Mouse (Mus musculus): ENCODE data around the gene C130032M10Rik.
"Not testable (repeated sequence)": the region's sequence is repeated elsewhere in the genome, so short reads cannot be mapped to it uniquely, and the experiment has no call there.

C130032M10Rik gene

DNA sequence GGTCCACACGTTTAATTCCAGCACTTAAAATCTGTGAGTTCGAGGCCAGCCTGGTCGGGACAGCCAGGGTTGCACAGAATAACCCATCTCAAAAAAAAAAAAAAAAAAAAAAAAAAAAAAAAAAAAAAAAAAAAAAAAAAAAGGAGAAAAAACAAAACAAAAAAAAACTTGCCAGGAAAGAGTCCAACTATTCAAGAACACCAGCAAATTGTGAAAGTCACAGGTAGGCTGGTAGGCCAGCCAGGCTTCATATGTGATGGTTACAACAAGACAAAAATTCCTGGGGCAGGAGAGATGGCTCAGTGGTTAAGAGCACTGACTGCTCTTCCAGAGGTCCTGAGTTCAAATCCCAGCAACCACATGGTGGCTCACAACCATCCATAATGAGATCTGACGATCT lies 5.0 kb downstream of the C130032M10Rik start:
- not testable (repeated sequence) for DNase-seq

DNA sequence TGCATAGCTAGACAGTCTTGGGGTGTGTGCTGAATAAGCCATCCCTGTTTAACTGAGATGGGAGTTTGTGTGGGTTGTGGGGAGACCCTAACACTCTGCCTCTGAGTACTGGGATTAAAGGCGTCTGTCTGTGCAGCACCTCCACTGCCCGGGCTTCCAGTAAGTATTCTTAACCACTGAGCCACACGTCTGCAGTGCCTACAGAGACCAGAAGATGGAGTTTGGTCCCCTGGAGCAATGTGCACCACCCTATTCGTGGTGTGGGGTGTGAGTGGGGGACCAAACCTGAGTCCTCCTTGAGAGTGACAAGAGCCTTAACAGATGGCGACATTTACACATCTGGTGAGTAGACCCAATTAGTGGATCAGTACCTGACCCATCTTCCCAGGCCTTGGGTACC lies 6.5 kb downstream of the C130032M10Rik start:
- no peak for DNase-seq

- DNase-seq, result no peak
Observed at GRCm38 (mm10) chr9:114522501-114522900, 7.0 kb downstream of the C130032M10Rik start.

GRCm38 (mm10) chr9:114525073-114525633 lies 9.7 kb downstream of the C130032M10Rik start:
- no peak for DNase-seq

DNA sequence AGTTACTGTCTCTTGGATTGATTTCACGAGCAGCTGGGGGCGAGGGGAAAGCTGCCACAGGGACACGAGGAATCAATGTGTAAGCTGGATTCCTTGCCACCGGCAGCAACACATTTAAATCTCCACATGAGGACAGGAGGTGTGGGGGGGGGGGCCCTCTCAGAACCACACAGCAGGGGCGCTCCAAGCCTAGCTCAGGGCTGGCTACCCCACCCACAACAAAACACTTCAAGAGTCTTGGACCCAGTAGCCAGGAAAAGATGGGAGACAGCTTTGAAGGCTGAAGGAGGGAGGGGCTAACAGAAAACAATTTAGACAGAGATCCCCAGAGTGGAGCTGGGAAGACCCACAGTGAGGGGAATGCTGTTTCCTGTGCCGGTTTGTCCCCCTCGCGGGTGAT lies 10.4 kb downstream of the C130032M10Rik start:
- DNase-seq, result no peak

DNA sequence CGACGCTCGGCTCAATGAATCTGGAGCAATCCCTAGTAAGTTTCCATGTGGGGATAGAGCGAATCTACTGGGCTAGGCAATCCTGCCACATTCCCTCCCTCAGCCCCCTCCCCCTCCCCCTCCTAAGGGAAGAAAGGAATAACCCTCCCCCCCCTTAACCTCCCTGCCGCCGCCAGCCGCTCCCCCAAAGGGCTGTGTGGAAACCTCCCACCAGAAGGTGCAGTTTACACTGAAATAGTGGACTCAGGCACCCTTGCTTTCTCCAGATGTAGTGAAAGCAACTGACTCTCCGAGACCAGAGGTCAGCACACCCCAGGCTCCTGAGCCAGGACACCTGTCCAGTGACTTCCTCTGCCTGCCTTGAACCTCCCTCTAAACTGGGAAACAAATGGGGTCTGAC lies 11.1 kb downstream of the C130032M10Rik start:
- no peak for DNase-seq

GRCm38 (mm10) chr9:114527085-114527484 lies 11.6 kb downstream of the C130032M10Rik start:
- no peak for DNase-seq

DNA sequence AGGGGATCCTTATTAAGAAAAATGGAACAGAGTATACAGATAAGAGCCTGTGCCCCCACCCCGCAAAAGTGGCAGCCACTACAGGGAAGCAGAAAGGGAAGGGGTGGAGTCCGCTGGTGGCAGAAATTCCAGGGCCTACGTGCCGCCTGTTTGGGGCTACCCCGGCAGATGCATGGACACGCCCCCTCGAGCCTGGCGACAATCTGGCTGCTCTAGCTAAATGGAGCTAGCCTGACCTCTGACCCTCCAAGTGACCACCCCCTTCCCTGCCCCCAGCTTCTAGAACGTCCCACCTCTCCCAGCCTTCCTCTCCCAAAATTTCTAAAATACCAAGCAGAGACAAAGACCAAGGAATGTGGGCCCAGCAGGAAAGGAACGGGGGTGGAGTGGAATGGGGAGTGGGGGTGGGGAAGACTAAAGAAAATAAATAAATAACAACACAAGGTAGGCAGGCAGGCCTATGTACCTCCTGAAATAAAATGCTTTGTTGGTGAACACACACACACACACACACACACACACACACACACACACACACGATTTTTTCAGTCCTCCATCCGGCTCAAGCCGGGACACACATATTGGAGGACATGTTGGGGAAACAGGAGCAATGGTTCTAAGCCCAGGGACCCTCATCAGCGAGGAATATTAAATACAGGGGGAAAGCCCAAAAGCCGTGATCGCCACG lies 12.6 kb downstream of the C130032M10Rik start:
- DNase-seq, result no peak

DNA sequence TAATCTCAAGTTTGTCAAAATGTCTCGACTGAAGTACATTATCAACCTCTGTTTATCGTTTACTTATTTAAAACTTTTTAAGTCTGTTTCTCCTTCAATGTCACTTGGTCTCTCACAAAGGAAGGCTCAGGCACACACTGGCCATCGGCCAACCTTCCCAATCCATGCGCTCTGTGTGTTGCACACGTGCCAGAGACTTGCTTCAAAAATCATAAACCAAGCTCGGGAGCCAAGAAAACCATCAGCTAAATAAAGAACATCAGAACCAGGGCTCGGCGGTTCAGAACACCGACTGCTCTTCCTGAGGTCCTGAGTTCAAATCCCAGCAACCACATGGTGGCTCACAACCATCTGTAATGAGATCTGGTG lies 13.2 kb downstream of the C130032M10Rik start:
- no peak for DNase-seq

DNA sequence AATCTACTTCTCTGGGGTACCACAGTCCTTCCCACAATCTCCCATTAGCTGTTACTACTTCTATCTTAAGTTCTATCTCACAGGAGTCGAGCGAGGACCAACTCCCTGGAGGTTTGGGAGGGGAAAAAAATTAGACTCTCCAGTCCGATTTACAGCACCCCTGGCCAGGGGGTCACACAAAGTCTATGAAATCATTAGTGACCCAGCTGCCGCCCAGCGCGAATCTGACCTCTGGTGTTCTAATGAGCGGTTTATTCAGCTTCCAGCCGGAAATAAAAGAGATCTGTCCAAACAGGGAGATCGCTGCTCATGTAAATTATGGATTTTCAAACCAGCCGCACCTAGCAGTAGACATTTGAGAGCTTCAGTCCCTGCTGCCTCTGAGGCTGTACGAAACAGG lies 15.8 kb downstream of the C130032M10Rik start:
- DNase-seq, result no peak

- DNase-seq, result no peak
Observed at GRCm38 (mm10) chr9:114533848-114534247, 18.4 kb downstream of the C130032M10Rik start.

DNA sequence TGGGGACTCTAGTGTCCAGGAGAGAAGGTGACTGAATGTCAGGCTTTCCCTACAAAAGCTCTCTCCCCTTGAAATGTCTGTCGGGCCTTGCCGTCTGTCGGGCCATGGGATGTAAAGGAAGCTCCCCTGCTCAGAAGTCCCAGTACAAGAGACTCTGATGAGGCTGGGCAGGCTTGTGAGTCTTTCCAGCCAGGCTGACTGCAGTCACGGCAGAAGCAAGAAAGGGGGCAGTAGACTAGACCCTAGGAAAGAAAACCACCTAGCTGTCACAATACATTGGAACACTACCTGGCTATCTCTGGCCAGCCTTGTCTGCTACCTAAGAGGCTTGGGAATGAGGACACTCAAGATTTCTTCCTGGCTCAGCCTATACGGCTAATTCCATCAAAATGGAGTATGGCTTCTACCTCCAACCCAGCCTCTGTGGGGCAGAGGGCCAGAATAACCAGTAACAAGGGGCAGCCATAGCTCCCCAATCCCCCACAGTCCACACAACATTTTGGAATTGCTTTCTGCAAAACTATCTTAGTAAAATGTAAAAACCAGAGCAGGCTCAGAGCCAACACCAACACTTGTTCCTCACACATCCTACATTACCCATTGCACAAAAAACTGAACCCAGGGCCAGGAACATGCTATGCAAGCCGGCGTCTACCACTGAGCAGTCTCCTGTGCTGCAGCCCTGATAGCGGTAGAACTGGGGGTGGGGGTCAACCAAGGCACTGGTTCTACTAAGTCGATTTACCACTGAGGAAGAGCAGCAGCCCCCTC lies 19.4 kb downstream of the C130032M10Rik start:
- no peak for DNase-seq

DNA sequence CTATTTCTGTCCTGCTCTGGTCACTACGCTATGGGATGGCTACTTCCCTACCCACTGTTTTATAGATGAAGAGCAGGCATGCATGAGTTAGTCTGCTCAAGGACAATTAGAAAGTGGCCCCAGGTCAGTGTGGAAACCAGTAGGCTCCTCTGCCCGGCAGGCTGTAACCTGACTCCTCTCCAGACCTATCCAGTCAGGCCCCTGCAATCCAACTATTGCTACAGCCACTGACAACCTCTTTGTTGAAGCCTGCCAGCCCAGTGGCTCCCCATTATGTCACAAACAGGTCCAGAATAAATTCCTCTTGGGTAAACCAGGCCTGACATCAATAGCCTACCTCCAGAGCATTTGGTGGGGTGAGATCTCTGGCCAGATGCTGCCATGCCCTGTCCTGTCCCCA lies 21.1 kb downstream of the C130032M10Rik start:
- no peak for DNase-seq

GRCm38 (mm10) chr9:114538996-114539563 lies 23.6 kb downstream of the C130032M10Rik start:
- no peak for DNase-seq

- DNase-seq, result no peak
Observed at GRCm38 (mm10) chr9:114541279-114541741, 25.8 kb downstream of the C130032M10Rik start.

- DNase-seq, result no peak
Observed at GRCm38 (mm10) chr9:114543882-114544753, 28.6 kb downstream of the C130032M10Rik start.

DNA sequence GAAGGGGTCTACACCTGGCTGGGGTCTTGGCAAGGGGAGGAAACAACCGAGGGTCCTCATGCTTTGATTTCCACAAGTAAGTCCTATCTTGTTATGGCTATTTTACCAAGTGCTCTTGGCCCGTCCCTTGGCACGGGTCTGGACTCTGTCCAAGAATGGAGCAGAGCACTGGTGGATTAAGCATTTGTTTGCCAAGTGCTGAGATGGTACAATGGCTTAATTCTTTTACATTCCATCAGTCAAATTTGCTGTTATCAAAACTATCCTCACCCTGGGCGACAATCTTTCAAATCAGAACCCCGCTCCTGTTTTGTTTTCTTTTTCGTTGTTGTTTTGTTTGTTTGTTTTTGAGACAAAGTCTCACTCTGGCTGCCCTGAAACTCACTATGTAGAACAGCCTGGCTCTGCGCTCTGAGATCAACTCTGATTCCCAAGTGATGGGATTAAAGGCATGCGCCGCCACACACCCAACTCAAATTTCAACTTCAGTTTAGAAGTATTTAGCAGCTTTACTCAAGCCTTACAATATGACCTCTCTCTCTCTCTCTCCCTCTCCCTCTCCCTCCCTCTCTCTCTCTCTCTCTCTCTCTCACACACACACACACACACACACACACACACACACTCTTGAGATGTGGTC lies 29.4 kb downstream of the C130032M10Rik start:
- no peak for DNase-seq

DNA sequence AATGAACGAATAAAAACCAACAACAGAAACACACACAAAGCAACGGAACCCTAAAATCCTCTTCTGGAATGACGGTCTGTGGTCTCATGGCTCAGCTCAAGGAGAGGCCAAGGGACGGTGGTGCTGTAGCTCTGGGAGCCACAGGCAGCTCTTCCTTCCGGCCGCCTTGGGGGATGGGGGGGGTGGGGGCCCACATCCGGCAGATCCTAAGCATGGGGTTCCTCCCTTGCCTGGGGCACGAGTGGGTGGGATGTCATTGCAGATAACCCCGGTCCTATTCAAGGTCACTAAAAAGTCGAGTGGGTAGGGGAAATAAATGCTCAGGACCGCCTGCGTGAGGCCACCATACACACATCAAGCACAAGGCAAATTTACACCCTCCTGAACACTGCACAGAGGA lies 31.3 kb downstream of the C130032M10Rik start:
- no peak for DNase-seq

GRCm38 (mm10) chr9:114547643-114548077 lies 32.2 kb downstream of the C130032M10Rik start:
- no peak for DNase-seq

- DNase-seq, result no peak
Observed at GRCm38 (mm10) chr9:114548496-114548895, 33.0 kb downstream of the C130032M10Rik start.

DNA sequence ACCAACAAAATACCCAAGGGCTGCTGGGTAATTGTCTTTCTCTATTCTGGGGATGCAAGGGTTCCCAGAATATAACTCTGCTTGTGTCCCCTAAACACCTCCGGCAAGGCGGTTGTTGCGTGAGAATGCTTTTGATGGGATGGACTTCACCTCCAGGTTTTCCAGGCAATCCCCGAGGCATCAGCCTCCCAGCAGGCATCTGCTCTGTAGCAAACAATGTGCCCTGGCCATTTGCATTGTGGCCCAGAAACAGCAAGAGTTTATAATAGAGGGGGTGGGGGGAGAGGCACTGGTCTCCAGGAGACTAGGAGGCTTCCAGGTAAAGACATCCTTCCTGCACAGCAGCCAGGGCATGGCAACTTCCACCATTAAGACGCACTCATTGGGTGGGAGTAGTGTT lies 33.6 kb downstream of the C130032M10Rik start:
- no peak for DNase-seq

DNA sequence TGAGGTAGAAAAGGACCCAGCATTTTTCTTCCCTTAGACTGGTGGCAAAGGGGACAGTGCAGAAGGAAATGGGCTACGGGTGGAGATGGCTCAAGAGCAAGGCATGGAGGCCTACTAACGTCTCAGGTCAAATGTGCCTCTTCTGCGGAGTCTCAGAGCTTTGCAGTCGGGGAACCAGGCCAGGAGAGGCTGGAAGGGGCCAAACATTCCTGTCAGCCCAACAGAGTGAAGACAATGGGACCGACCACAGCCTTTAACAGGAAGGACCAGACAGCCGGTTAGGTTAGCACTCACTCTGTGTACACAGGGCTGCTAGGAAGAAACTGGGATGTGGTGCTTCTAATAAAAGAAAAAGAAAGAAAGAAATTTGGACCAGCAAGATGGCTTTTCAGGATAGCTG lies 34.5 kb downstream of the C130032M10Rik start:
- no peak for DNase-seq
